Mouse (Mus musculus) c-Kit-negative CD71-positive TER-119-positive erythroid progenitor cells, embryonic 14.5 days (primary cell): ENCODE results near the gene Dnah9.

Experiments
- DNase-seq: peaks from one replicate; pipeline ENCODE4 v3.0.0-alpha.2; 2013; ENCODE audit warnings: low read depth, low spot score

Gene Dnah9

DNA sequence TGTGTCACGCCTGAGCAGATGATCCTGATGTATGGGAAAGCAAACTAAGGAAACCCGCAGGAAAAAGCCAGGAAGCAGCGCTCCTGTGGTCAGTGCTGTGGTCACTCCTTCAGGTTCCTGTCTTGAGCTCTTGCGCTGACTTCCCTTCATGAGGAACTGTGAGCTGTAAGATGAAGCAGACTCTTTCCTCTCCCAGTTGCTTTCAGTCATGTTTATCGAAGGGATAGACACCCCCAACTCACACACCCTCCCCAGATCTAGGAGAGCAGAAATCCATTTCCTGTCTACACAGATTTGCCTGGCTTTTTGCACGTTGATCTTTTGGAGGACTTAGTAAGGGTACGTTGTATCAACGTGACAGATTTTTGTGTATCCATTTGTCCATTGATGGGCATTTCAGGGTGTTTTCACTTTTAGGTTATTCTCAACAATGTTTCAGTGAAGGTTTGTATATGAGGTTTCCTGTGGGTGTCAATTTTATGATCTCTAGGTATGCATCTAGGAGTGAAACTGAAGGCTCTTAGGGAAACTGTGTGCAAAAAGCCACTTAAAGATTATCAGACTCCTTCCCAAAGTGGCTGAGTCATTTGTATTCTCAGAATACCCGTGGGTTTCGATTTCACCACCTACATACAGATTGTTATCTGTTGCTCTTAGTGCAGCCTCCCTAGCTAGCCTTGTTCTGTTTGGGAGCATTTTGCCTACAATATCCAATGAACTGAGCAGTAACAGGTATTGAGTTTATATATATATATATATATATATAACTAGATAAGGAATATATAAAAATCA is 373.7 kb downstream of the Dnah9 start:
- peak; percentile 66 for DNase-seq

DNA sequence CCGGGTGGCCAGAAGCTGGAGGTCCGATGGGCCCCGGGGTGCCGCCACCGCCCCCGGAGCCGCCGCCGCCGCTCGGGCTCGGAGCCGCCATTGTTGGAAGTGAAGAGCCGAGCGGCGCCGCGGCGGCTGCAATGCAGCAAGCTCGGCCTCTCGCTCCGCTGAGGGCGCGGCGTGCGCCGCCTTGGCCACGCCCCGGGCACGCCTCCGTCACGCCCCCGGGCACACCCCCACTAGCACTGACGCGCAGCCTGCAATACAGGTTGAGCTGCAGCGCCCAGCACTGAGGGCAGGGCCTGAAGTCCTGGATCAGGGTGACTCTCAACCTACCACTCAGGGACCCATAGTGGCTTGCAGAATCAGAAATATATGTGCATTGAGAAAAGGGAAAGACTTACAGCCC is 380.2 kb downstream of the Dnah9 start, which contains the start of gene Map2k4:
TSS of gene Map2k4 (minus strand) at position 144 of the 400 bp plus-strand sequence.
- DNase-seq = peak; percentile 85

- no peak for DNase-seq
These were observed 380.8 kb downstream of the Dnah9 start for GRCm38 (mm10) chr11:65787421-65788151.

DNA sequence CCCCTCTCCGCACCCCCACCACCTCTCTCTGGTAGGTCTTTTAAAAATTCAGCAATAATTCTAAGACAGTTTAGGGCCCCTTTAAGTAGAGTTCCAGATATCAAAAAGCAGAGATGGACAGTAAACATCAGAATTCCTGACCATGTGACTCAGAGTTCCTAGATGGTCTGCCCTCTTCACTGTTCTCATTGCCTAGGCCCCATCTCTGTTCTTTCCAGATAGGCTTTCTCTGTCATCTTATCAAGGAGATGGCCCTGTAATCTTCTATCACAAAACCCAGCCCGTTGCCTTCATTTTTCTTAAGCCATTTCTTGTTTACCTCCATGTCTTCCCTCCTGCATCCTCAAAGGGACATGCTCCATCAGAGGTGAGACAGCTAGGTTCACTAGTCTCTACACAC is 382.2 kb downstream of the Dnah9 start:
- no peak for DNase-seq

DNA sequence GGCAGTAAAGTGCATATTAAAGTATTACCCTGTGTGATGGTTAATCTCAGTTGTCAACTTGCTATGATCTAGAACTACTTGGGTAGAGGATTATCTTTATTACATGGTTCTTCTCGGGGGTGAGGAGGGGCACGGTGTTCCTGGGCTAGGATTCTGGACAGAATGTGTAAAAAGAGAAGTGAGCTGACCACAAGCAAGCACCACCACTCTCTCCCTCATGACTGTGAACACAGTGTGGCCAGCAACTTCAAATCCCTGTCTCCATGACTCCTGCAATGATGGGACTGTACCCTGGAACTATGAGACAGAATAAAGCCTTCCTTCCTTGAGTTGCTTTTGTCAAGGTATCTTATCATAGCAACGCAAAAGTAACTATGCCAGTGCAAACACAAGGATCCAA is 386.8 kb downstream of the Dnah9 start:
- DNase-seq = no peak
